Mouse (Mus musculus) right cerebral cortex, adult 2 months (tissue): ENCODE measurements around the gene Cort.

Experiments
- DNase-seq, 2 experiments: peaks; one replicate each; pipeline ENCODE4 v3.0.0; 2021 to 2022; ENCODE audit warnings: low spot score in 2 of 2

The Cort gene

GRCm38 (mm10) chr4:149098571-149098970 lies 28.0 kb downstream of the Cort start:
- no peak for DNase-seq

GRCm38 (mm10) chr4:149097956-149098355 lies 28.6 kb downstream of the Cort start:
- no peak for DNase-seq

DNA sequence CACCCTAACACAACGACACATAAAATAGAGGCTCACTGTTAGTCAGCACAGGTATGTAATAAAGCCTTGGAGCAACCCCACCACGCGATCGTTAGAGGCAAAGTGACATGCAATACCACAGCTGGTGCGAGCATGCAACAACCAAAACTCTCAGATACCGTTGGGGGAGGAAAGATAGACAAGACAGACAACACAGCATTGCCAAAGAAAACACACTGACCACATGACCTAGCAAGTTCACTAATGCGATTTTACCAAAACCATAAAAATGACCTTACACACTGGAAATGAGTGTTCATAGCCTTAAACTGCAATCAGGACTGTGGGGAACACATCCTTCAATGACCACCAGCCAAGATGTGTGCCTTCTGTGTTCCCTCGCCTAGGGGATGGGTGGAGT lies 35.2 kb downstream of the Cort start:
- DNase-seq, result no peak

- DNase-seq, result no peak
These were observed 41.2 kb downstream of the Cort start for GRCm38 (mm10) chr4:149085381-149085780.

GRCm38 (mm10) chr4:149081528-149081927 lies 45.0 kb downstream of the Cort start:
- DNase-seq, result no peak

DNA sequence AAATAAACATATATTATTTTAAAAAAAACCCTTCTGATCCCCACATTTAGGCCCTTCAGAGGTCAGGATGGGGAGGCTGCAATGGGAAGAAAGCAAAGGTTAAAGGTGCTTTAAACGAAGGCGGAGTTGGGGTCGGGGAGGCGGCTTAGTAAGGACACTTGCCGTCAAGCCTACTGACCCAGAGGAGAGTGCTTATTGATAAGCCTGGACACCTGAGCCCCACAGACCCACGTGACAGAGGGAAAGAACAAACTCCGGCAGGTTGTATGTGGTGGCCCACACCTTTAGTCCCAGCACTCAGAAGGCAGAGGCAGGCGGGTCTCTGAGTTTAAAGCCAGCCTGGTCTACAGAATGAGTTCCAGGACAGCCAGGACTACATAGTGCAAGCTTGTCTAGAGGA lies 46.5 kb downstream of the Cort start:
- no peak for DNase-seq

GRCm38 (mm10) chr4:149079629-149080028 lies 46.9 kb downstream of the Cort start:
- no peak for DNase-seq

DNA sequence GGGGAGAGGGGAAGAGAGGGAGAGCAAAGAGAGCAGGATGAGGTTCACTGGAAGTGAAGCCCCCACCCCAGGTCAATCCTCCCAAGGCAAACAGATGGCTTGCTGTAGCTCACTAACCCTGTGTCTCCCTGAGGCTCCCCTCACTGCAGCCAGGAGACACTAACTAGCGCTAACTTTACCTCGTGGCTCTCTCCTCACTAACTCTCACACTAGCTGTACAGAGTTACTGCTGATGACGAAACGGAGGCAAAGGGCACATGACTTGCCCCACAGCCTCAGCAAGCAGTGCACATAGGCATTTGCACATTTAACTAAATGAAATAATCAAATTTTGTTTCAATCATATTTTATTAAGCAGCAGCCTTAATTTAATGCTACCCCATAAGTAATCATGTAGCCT lies 48.3 kb downstream of the Cort start:
- DNase-seq, result no peak

- DNase-seq, result peak; percentile 76 to 83
These were observed 50.5 kb downstream of the Cort start for GRCm38 (mm10) chr4:149075871-149076575.

GRCm38 (mm10) chr4:149075073-149075472 lies 51.5 kb downstream of the Cort start:
- DNase-seq, result no peak
